8 mouse cellular contexts compared by ENCODE assay signal in the genomic region with DNA sequence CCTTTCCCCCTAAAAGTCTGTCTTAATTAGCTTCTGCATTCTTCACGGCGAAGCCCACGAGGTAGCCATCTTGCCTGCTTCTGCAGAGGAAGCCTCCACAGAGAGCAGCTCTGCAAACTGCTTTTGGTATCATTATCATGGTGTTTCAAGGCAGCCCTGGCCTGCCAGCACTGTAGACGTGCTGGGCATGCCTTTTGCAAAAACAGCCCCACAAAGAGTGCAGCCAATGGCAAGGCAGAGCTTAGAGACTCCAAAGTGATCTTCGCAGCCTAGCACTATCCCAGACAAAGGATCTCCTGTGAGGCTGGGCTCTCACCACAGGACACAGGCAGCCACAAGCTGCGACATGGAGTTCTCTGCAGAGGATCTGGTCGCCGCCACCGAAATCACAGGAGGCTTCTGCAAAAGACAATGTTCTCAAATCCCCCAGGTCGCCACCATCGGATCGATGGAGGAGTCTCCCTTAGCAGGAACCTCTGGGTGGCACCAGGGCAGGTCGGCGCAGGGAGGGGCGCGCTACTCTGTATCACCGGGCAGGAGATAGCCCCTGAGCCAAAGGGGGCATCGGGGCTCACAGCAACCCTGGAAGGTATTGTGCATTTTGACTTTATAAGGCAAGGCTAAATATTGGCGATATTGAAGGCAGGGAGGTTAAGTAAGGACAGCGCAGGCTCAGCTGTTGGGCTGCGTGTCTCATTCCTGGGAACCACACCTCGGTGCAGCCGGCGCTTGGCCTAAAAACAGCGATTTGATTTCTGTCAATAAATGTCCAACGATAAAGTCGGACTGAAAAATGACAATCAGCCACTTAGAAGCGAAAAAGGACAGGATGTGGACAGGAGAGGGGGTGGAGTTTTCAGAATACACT. TPM values are rescaled to one million over a fixed set of nuclear protein-coding genes. Genes with fewer than 3 reads are reported as not detected.
A peak's percentile ranks its signal among the peaks of the same experiment; 100 is the strongest.
DNase-seq lines count a peak whose midpoint lies in the region; ATAC-seq lines count a peak whose summit lies in the region.

No protein-coding gene starts in this region.

- ATAC-seq in inflammation-experienced regulatory T-cells, adult 6 months, result peak; percentile 65
- ATAC-seq in megakaryocyte, adult 5-6 weeks (ENCODE audit: poor library complexity, severe bottlenecking), result peak; percentile 58

- DNase-seq in adrenal gland, adult 2 months, result peak; percentile 75
- DNase-seq in embryo, embryonic 10.5 days (ENCODE audit: low spot score), result peak; percentile 93
- DNase-seq in gastrocnemius, postnatal 25 days, result peak; percentile 74
- DNase-seq in left cerebral cortex, adult 9 months (ENCODE audit: low spot score in 2 of 2), result peak; percentile 83 to 90
- peak; percentile 91 to 95 for DNase-seq in right cerebral cortex, postnatal 10 days (ENCODE audit: low spot score in 2 of 2)
- peak; percentile 62 for DNase-seq in yolk sac, embryonic 10.5 days (ENCODE audit: low spot score)

RNA-seq across cellular contexts. Expression of a gene that starts 43.4 kb away (rescaled TPM):
- 1 to 10 TPM; 2.7 to 3.0 TPM for total RNA-seq in adrenal gland, adult 2 months (2021)
- polyA plus RNA-seq in adrenal gland, adult 2 months (2012; rRNA removed), result 0.44 and 0.52 TPM in 2 replicates
- total RNA-seq in gastrocnemius, postnatal 25 days (2021), result 1 to 10 TPM; 4.9 to 5.3 TPM
- polyA plus RNA-seq in inflammation-experienced regulatory T-cells, adult 6 months (2017; shearing (Covaris generic)), result 1 to 10 TPM; 2.6 to 9.0 (median 8.5) TPM
- 5.0 and 6.1 TPM in 2 replicates for total RNA-seq in megakaryocyte, adult 5-6 weeks (2015)
- 0.95 and 1.7 TPM in 2 replicates for total RNA-seq in megakaryocyte, adult 5-6 weeks (2017)

RNA-seq across cellular contexts. Expression of a gene that starts 55.0 kb away (rescaled TPM):
- 10 to 100 TPM; 42.9 to 44.6 TPM for total RNA-seq in adrenal gland, adult 2 months (2021)
- 46.5 and 46.8 TPM in 2 replicates for polyA plus RNA-seq in adrenal gland, adult 2 months (2012; rRNA removed)
- 10 to 100 TPM; 14.6 to 15.7 TPM for total RNA-seq in gastrocnemius, postnatal 25 days (2021)
- polyA plus RNA-seq in inflammation-experienced regulatory T-cells, adult 6 months (2017; shearing (Covaris generic)), result 1 to 10 TPM; 2.9 to 5.1 (median 3.1) TPM
- total RNA-seq in megakaryocyte, adult 5-6 weeks (2015), result 21.9 and 23.4 TPM in 2 replicates
- total RNA-seq in megakaryocyte, adult 5-6 weeks (2017), result 20.9 and 21.0 TPM in 2 replicates

Comparison
In these comparisons a context has a peak if more than half of its experiments do, and no peak if none do; other contexts are left out.
1. Peak in every context shown above with its lines: DNase-seq and ATAC-seq.